Mouse (Mus musculus) heart, embryonic 11.5 days (tissue): ENCODE measurements at regions not wholly inside any gene's neighbourhood (a gene's known extent, or its start where the extent isn't known, plus 50 kb on each side); places are given as distances from the start of the nearest gene placed in this dataset.

Source experiments
- ATAC-seq: fragments of 200-750 bp; cut with Nextera tagmentation; replicated peaks from 2 replicates; pipeline ENCODE4 v1.8.0; 2017; ENCODE audit warnings: moderate library complexity; ENCODE audit not compliant: insufficient number of reproducible peaks, low FRiP score, low TSS enrichment
- H3K27ac ChIP-seq: fragments of 300-500 bp; sonication (generic); 2 replicates; pipeline ENCODE4 v1.5.1; 2014; ENCODE audit warnings: mild to moderate bottlenecking, low read depth, low read length
- H3K27me3 ChIP-seq: fragments of 300-500 bp; sonication (generic); 2 replicates; pipeline ENCODE4 v1.6.1; 2014; ENCODE audit warnings: mild to moderate bottlenecking, low read length, mixed read lengths; ENCODE audit not compliant: control insufficient read depth, insufficient read depth
- H3K36me3 ChIP-seq: fragments of 300-500 bp; sonication (generic); 2 replicates; pipeline ENCODE4 v1.6.1; 2014; ENCODE audit warnings: mild to moderate bottlenecking, low read length, moderate library complexity, mixed read lengths; ENCODE audit not compliant: control insufficient read depth, insufficient read depth
- H3K4me1 ChIP-seq: fragments of 300-500 bp; sonication (generic); 2 replicates; pipeline ENCODE4 v1.6.1; 2014; ENCODE audit warnings: low read length; ENCODE audit not compliant: control insufficient read depth, insufficient read depth
- H3K4me2 ChIP-seq: fragments of 300-500 bp; sonication (generic); 2 replicates; pipeline ENCODE4 v1.6.1; 2014; ENCODE audit warnings: mild to moderate bottlenecking, moderate library complexity
- H3K4me3 ChIP-seq: fragments of 300-500 bp; sonication (generic); 2 replicates; pipeline ENCODE4 v1.5.1; 2014; ENCODE audit warnings: low read depth, low read length
- H3K9ac ChIP-seq: fragments of 300-500 bp; sonication (generic); 2 replicates; pipeline ENCODE4 v1.6.1; 2014; ENCODE audit warnings: mild to moderate bottlenecking, low read depth, low read length, moderate library complexity
- H3K9me3 ChIP-seq: fragments of 300-500 bp; sonication (generic); replicated peaks from 2 replicates; pipeline ENCODE4 v1.6.1; 2016; ENCODE audit warnings: low read length; ENCODE audit not compliant: control insufficient read depth
- WGBS: fragments of 180-500 bp; shearing (Covaris S2); extraction: QIAGEN DNeasy Blood & Tissue Kit; methylation state at CpG from one replicate; pipeline ENCODE4 v1.1.7; 2014; ENCODE audit not compliant: insufficient replicate concordance; 5-methylcytosine and 5-hydroxymethylcytosine counted together

GRCm38 (mm10) chr13:47650093-47650492, 527.6 kb downstream of the Rnf144b start:
- Histone ChIP-seq H3K9me3 (no peaks in the 10 kb centered on the region), H3K36me3 (no peaks in the 10 kb centered on the region), H3K4me1 (no peaks in the 10 kb centered on the region; the same call in 1 of the 2 replicates), H3K9ac (no peak overlapping the region), H3K4me2 (peak overlapping the region; percentile 34), H3K4me3 (no peak overlapping the region), H3K27ac (no peak overlapping the region), H3K27me3 (no peaks in the 10 kb centered on the region)
- 75% methylated on average over 13 of the region's 13 CpGs for WGBS
- ATAC-seq, result no peak

- no peaks in the 10 kb centered on the region for H3K9me3 ChIP-seq
- H3K27ac ChIP-seq, result no peak overlapping the region
- H3K36me3 ChIP-seq, result no peaks in the 10 kb centered on the region
- 45% methylated on average over 3 of the region's 3 CpGs for WGBS
- H3K9ac ChIP-seq, result no peak overlapping the region
- H3K27me3 ChIP-seq, result no peaks in the 10 kb centered on the region
- ATAC-seq, result no peak
- no peak overlapping the region for H3K4me3 ChIP-seq
- H3K4me2 ChIP-seq, result no peak overlapping the region
- H3K4me1 ChIP-seq, result peaks cover 8% of the 10 kb centered on the region
These were observed 544.0 kb downstream of the Rnf144b start for GRCm38 (mm10) chr13:47666470-47666869.

- Histone ChIP-seq H3K4me2 (peak overlapping the region; percentile 48), H3K9ac (no peak overlapping the region), H3K4me3 (no peak overlapping the region), H3K4me1 (peaks cover 8% of the 10 kb centered on the region), H3K36me3 (no peaks in the 10 kb centered on the region), H3K27ac (no peak overlapping the region), H3K9me3 (no peaks in the 10 kb centered on the region), H3K27me3 (no peaks in the 10 kb centered on the region)
- WGBS, result 25% methylated on average over 13 of the region's 13 CpGs
- ATAC-seq, result no peak
These were observed 544.7 kb downstream of the Rnf144b start for GRCm38 (mm10) chr13:47666956-47667701.

GRCm38 (mm10) chr13:47688131-47688530, 565.7 kb downstream of the Rnf144b start:
- no peak overlapping the region for H3K4me3 ChIP-seq
- no peak overlapping the region for H3K4me2 ChIP-seq
- ATAC-seq, result no peak
- no peaks in the 10 kb centered on the region for H3K4me1 ChIP-seq
- H3K27ac ChIP-seq, result no peak overlapping the region
- 57% methylated on average over 3 of the region's 3 CpGs for whole genome bisulfite sequencing
- no peaks in the 10 kb centered on the region for H3K9me3 ChIP-seq
- H3K9ac ChIP-seq, result no peak overlapping the region
- no peaks in the 10 kb centered on the region for H3K36me3 ChIP-seq
- no peaks in the 10 kb centered on the region for H3K27me3 ChIP-seq

GRCm38 (mm10) chr13:47693815-47694214, 567.2 kb upstream of the Id4 start:
- 85% methylated on average over 14 of the region's 14 CpGs for WGBS
- H3K36me3 ChIP-seq, result no peaks in the 10 kb centered on the region

GRCm38 (mm10) chr13:47695877-47696276, 565.2 kb upstream of the Id4 start:
- H3K4me2 ChIP-seq, result no peak overlapping the region
- H3K27me3 ChIP-seq, result no peaks in the 10 kb centered on the region
- H3K9me3 ChIP-seq, result no peaks in the 10 kb centered on the region
- no peak for ATAC-seq
- no peaks in the 10 kb centered on the region for H3K36me3 ChIP-seq
- no peak overlapping the region for H3K4me3 ChIP-seq
- no peak overlapping the region for H3K9ac ChIP-seq
- H3K27ac ChIP-seq, result no peak overlapping the region
- H3K4me1 ChIP-seq, result no peaks in the 10 kb centered on the region
- 72% methylated on average over 2 of the region's 2 CpGs for WGBS

More at GRCm38 (mm10) chr13:47693815-47694214, 567.2 kb upstream of the Id4 start:
- Histone ChIP-seq H3K9me3 (no peaks in the 10 kb centered on the region), H3K4me2 (no peak overlapping the region), H3K27ac (no peak overlapping the region), H3K9ac (no peak overlapping the region), H3K4me3 (no peak overlapping the region), H3K4me1 (no peaks in the 10 kb centered on the region), H3K27me3 (no peaks in the 10 kb centered on the region)
- no peak for ATAC-seq

GRCm38 (mm10) chr13:47700556-47700955, 560.5 kb upstream of the Id4 start:
- Histone ChIP-seq H3K9ac (no peak overlapping the region), H3K9me3 (no peaks in the 10 kb centered on the region), H3K36me3 (no peaks in the 10 kb centered on the region), H3K4me3 (no peak overlapping the region), H3K27ac (no peak overlapping the region), H3K27me3 (no peaks in the 10 kb centered on the region), H3K4me1 (no peaks in the 10 kb centered on the region), H3K4me2 (no peak overlapping the region)
- WGBS, result 53% methylated on average over 3 of the region's 3 CpGs
- ATAC-seq, result no peak

- no peak for ATAC-seq
- no peaks in the 10 kb centered on the region for H3K9me3 ChIP-seq
- no peaks in the 10 kb centered on the region for H3K36me3 ChIP-seq
- H3K4me2 ChIP-seq, result no peak overlapping the region
- H3K9ac ChIP-seq, result no peak overlapping the region
- H3K4me3 ChIP-seq, result no peak overlapping the region
- 83% methylated on average over 18 of the region's 18 CpGs for WGBS
- H3K27me3 ChIP-seq, result no peaks in the 10 kb centered on the region
- no peak overlapping the region for H3K27ac ChIP-seq
- no peaks in the 10 kb centered on the region for H3K4me1 ChIP-seq
These were observed 552.9 kb upstream of the Id4 start for GRCm38 (mm10) chr13:47707961-47708609.

- Histone ChIP-seq H3K36me3 (no peaks in the 10 kb centered on the region), H3K9me3 (no peaks in the 10 kb centered on the region), H3K27me3 (no peaks in the 10 kb centered on the region), H3K4me3 (no peak overlapping the region), H3K27ac (no peak overlapping the region), H3K4me2 (no peak overlapping the region), H3K9ac (no peak overlapping the region), H3K4me1 (no peaks in the 10 kb centered on the region)
- no peak for ATAC-seq
- WGBS, result 71% methylated on average over 3 of the region's 3 CpGs
These were observed 551.7 kb upstream of the Id4 start for GRCm38 (mm10) chr13:47709323-47709722.
